Comparison of ENCODE assay signal across 16 mouse cellular contexts in genomic region chr17:15807295-15807984, GRCm38 (mm10). TPM values are rescaled to one million over a fixed set of nuclear protein-coding genes. Genes with fewer than 3 reads are reported as not detected.
A peak's percentile ranks its signal among the peaks of the same experiment; 100 is the strongest.
DNase-seq lines count a peak whose midpoint lies in the region; ATAC-seq lines count a peak whose summit lies in the region.
"Had no signal": no experiment of that assay in that cellular context is flagged by ENCODE, and none has a peak within 500 bp of the region (broad histone marks: within the 10 kb centered on the region; RNA-seq: fewer than 3 reads in every experiment).

No protein-coding gene starts in this region.

- no peaks in the 10 kb centered on the region for H3K9me3 ChIP-seq in forebrain, embryonic 15.5 days
- no peaks in the 10 kb centered on the region for H3K9me3 ChIP-seq in forebrain, embryonic 11.5 days (ENCODE audit: control insufficient read depth, low read length)
- H3K9me3 ChIP-seq in midbrain, embryonic 11.5 days (ENCODE audit: control insufficient read depth, low read length) = no peaks in the 10 kb centered on the region
- H3K9me3 ChIP-seq in midbrain, embryonic 10.5 days (replicated peaks) = no peaks in the 10 kb centered on the region
- no peaks in the 10 kb centered on the region; the same call in 1 of the 2 replicates for H3K9me3 ChIP-seq in limb, embryonic 12.5 days
- H3K9me3 ChIP-seq: G1E; liver, embryonic 12.5 days had no signal

- H3K36me3 ChIP-seq in forebrain, embryonic 15.5 days = peaks cover 12% of the 10 kb centered on the region
- peaks cover 5% of the 10 kb centered on the region; the same call in 1 of the 2 replicates for H3K36me3 ChIP-seq in forebrain, embryonic 11.5 days (ENCODE audit: control insufficient read depth, insufficient read depth, low read length)
- peaks cover 3% of the 10 kb centered on the region; the same call in 1 of the 2 replicates for H3K36me3 ChIP-seq in midbrain, embryonic 11.5 days (ENCODE audit: control insufficient read depth, insufficient read depth, low read length)
- peaks cover 46% of the 10 kb centered on the region for H3K36me3 ChIP-seq in midbrain, embryonic 10.5 days
- H3K36me3 ChIP-seq in limb, embryonic 12.5 days = peaks cover 23% of the 10 kb centered on the region
- H3K36me3 ChIP-seq: G1E had no signal

- ATAC-seq in forebrain, embryonic 15.5 days (replicated peaks) = peak; percentile 26; the same call in 1 of the 2 replicates
- ATAC-seq in forebrain, embryonic 11.5 days (replicated peaks; ENCODE audit: low FRiP score) = no peak; the same call in 1 of the 2 replicates
- ATAC-seq in midbrain, embryonic 11.5 days (ENCODE audit: low FRiP score) = peak; percentile 15
- ATAC-seq in limb, embryonic 12.5 days (ENCODE audit: insufficient number of reproducible peaks, insufficient read depth, low FRiP score, low TSS enrichment, low read depth) = peak; percentile 4; the same call in 1 of the 2 replicates
- ATAC-seq: liver, embryonic 12.5 days had no signal

- H3K9ac ChIP-seq in forebrain, embryonic 15.5 days (replicated peaks) = no peak overlapping the region
- H3K9ac ChIP-seq in forebrain, embryonic 11.5 days (ENCODE audit: low read length) = no peak overlapping the region
- H3K9ac ChIP-seq in midbrain, embryonic 11.5 days (ENCODE audit: low read length) = no peak overlapping the region
- no peak overlapping the region for H3K9ac ChIP-seq in limb, embryonic 12.5 days (replicated peaks)
- H3K9ac ChIP-seq: liver, embryonic 12.5 days had no signal

- H3K4me1 ChIP-seq in forebrain, embryonic 15.5 days = peaks cover 36% of the 10 kb centered on the region
- H3K4me1 ChIP-seq in forebrain, embryonic 11.5 days (replicated peaks; ENCODE audit: control insufficient read depth, insufficient read depth, low read length) = peaks cover 5% of the 10 kb centered on the region; the same call in 1 of the 2 replicates
- peaks cover 19% of the 10 kb centered on the region for H3K4me1 ChIP-seq in midbrain, embryonic 11.5 days (ENCODE audit: control insufficient read depth, insufficient read depth, low read length)
- peaks cover 52% of the 10 kb centered on the region for H3K4me1 ChIP-seq in midbrain, embryonic 10.5 days
- H3K4me1 ChIP-seq in limb, embryonic 12.5 days (replicated peaks) = peaks cover 55% of the 10 kb centered on the region
- H3K4me1 ChIP-seq: liver, embryonic 12.5 days had no signal

- DNase-seq in forebrain, embryonic 11.5 days (ENCODE audit: low spot score) = no peak
- DNase-seq in midbrain, embryonic 11.5 days (ENCODE audit: low spot score, missing footprints) = peak; percentile 70
- DNase-seq in midbrain, embryonic 10.5 days (ENCODE audit: low spot score) = no peak
- DNase-seq in urinary bladder, postnatal 36 days (ENCODE audit: low spot score in 2 of 2) = no peak
- no peak for DNase-seq in adrenal gland, adult (ENCODE audit: inconsistent age in 2 of 2, low spot score in 1 of 2)
- DNase-seq in testis, postnatal 14 days (ENCODE audit: low spot score) = no peak
- DNase-seq: B cell, adult 2 months; kidney, adult 11 months; kidney, postnatal 36 days; lung, postnatal 14 days; spleen, adult 18-20 months; thymus, adult 18-20 months had no signal

- no peak overlapping the region for H3K4me3 ChIP-seq in forebrain, embryonic 15.5 days
- H3K4me3 ChIP-seq in forebrain, embryonic 11.5 days (ENCODE audit: low read depth, low read length) = no peak overlapping the region
- H3K4me3 ChIP-seq in midbrain, embryonic 11.5 days (ENCODE audit: low read depth, low read length) = no peak overlapping the region
- H3K4me3 ChIP-seq in midbrain, embryonic 10.5 days = no peak overlapping the region
- H3K4me3 ChIP-seq in limb, embryonic 12.5 days (replicated peaks) = no peak overlapping the region
- H3K4me3 ChIP-seq: liver, embryonic 12.5 days had no signal

- H3K27me3 ChIP-seq in forebrain, embryonic 15.5 days = no peaks in the 10 kb centered on the region
- H3K27me3 ChIP-seq in forebrain, embryonic 11.5 days (ENCODE audit: control insufficient read depth, insufficient read depth, low read length) = no peaks in the 10 kb centered on the region
- no peaks in the 10 kb centered on the region for H3K27me3 ChIP-seq in midbrain, embryonic 11.5 days (ENCODE audit: control insufficient read depth, insufficient read depth, low read length)
- no peaks in the 10 kb centered on the region for H3K27me3 ChIP-seq in midbrain, embryonic 10.5 days (ENCODE audit: low read depth, poor library complexity, severe bottlenecking)
- no peaks in the 10 kb centered on the region for H3K27me3 ChIP-seq in limb, embryonic 12.5 days
- H3K27me3 ChIP-seq: liver, embryonic 12.5 days had no signal

- WGBS in forebrain, embryonic 15.5 days = 88% methylated on average over 23 of the region's 23 CpGs
- 91% methylated on average over 23 of the region's 23 CpGs for WGBS in forebrain, embryonic 11.5 days
- WGBS in midbrain, embryonic 11.5 days = 90% methylated on average over 23 of the region's 23 CpGs
- 90% methylated on average over 23 of the region's 23 CpGs for WGBS in midbrain, embryonic 10.5 days
- WGBS in limb, embryonic 12.5 days = 84% methylated on average over 23 of the region's 23 CpGs

- H3K4me2 ChIP-seq in forebrain, embryonic 15.5 days (replicated peaks) = no peak overlapping the region
- H3K4me2 ChIP-seq in forebrain, embryonic 11.5 days (ENCODE audit: low read depth, low read length, severe bottlenecking) = no peak overlapping the region
- no peak overlapping the region for H3K4me2 ChIP-seq in midbrain, embryonic 11.5 days
- no peak overlapping the region for H3K4me2 ChIP-seq in limb, embryonic 12.5 days
- H3K4me2 ChIP-seq: liver, embryonic 12.5 days had no signal

- H3K27ac ChIP-seq in forebrain, embryonic 15.5 days (replicated peaks) = no peak overlapping the region
- no peak overlapping the region for H3K27ac ChIP-seq in forebrain, embryonic 11.5 days (ENCODE audit: low read depth, low read length)
- no peak overlapping the region for H3K27ac ChIP-seq in midbrain, embryonic 11.5 days (ENCODE audit: low read depth, low read length)
- H3K27ac ChIP-seq in midbrain, embryonic 10.5 days (replicated peaks) = no peak overlapping the region
- peak overlapping the region; percentile 81 for H3K27ac ChIP-seq in limb, embryonic 12.5 days
- H3K27ac ChIP-seq: liver, embryonic 12.5 days had no signal

RNA-seq across cellular contexts. Expression of gene Rgmb, which starts 23.4 kb away (rescaled TPM):
- polyA plus RNA-seq in forebrain, embryonic 15.5 days (2015; fragmentation: Nextera tagmentation; extraction: Ambion mirVana) = 48.2 and 51.9 TPM in 2 replicates
- polyA plus RNA-seq in forebrain, embryonic 11.5 days (2014; fragmentation: Nextera tagmentation; extraction: Ambion mirVana) = 47.6 and 56.5 TPM in 2 replicates
- 72.6 and 73.0 TPM in 2 replicates for polyA plus RNA-seq in midbrain, embryonic 11.5 days (2014; fragmentation: Nextera tagmentation; extraction: Ambion mirVana)
- 27.6 and 43.0 TPM in 2 replicates for polyA plus RNA-seq in midbrain, embryonic 10.5 days (2016; fragmentation: Nextera tagmentation; extraction: Ambion mirVana)
- 19.0 and 26.5 TPM in 2 replicates for polyA plus RNA-seq in limb, embryonic 12.5 days (2016; fragmentation: Nextera tagmentation; extraction: Ambion mirVana)
- polyA plus RNA-seq: G1E had no signal
